Mouse (Mus musculus): ENCODE measurements at regions not wholly inside any gene's neighbourhood (a gene's known extent, or its start where the extent isn't known, plus 50 kb on each side); places are given as distances from the start of the nearest gene placed in this dataset.

- DNase-seq (ENCODE audit: low spot score in 2 of 2): no peak
Measured at GRCm38 (mm10) chr11:43370025-43370424, 56.0 kb downstream of the Pttg1 start.

- no peak for DNase-seq (ENCODE audit: low spot score in 2 of 2)
Measured at GRCm38 (mm10) chr11:43368346-43368745, 57.7 kb downstream of the Pttg1 start.

DNA sequence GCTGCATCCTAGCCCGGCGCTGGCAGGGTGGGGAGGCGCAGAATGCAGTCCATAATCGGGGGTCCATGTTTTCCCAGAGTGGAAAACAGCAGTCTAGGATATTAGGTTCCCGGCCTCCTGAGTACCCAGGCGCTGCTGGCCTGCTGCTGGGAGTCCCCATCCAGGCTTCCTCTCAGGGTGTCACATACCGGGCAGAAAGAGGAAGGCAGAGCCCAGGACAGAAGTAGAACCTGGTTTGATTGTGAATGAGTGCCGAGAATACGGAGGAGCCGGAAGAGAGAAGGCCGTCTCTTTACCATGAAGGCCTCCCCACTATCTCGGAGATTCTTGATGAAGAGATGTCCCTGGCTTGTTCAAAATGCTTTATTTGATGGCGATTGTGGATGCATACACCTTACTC is 64.2 kb downstream of the Pttg1 start:
- DNase-seq (ENCODE audit: low spot score in 2 of 2): no peak

DNA sequence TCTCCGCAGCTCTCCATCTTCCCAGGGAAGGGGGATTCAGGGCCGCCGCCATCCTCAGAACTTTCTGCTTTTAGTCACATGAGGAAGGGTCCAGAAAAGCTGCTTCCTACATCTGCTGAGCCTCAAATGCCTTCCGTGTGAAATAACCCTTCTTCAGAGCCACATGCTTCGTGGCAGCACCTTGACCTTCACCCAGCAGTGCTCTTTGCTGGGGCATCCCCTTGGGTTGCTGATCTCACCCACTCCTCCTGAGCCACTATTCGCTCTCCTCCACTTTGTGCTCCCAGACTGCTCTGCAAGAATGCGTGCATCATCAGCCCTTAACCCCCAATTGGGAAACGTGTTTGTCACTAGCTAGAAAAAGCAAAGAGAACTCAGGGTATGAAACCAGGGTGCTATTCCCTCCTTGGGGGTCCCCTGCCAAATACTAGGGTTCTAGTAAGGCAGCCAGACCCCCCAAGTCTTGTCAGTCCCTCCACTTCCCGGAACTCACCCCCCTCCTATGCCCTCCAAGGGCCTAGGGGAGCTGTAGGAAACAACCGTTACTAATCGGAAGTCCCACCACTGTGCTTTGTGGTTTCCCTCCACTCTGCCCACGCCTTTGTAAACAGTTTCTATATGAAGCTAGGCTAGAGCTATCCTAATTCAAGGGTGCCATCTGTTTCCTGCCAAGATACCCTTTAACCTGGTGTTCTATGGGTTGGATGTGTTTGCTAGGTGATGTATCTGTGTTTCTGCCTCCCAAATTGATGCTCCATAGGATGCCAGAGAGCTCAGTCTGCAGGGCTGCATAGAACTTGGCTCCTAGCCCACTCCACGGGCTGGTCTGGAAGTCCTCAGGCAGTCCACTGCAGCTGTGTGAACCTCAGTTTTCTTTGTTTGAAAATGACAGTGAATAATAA is 67.4 kb downstream of the Pttg1 start:
- DNase-seq (ENCODE audit: low spot score in 2 of 2): no peak

GRCm38 (mm10) chr11:43353602-43354001 is 72.4 kb downstream of the Pttg1 start:
- DNase-seq (ENCODE audit: low spot score in 2 of 2): no peak

- no peak for DNase-seq (ENCODE audit: low spot score in 2 of 2)
Measured at GRCm38 (mm10) chr11:43353030-43353429, 73.0 kb downstream of the Pttg1 start.

GRCm38 (mm10) chr11:43351818-43352217 is 74.2 kb downstream of the Pttg1 start:
- DNase-seq (ENCODE audit: low spot score in 2 of 2): no peak

DNA sequence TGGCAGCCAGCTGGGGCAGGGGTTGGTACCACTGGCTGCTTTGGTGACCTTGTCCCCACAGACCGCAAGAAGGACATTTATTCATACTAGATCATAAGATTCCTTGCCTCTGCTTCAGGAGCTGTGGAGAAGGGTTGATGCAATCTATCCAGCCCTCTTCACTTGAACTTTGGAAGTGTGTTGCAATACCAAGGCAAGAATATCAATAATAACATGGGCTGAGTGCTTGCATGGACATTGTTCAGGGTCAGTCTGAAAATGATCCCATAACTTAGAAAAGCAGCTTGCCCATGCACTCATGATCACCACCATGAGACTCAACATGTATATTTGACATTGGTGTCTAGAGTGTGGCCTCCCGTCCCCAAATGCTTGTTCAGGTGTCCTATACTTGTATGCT is 74.7 kb downstream of the Pttg1 start:
- no peak for DNase-seq (ENCODE audit: low spot score in 2 of 2)

GRCm38 (mm10) chr11:43350242-43350641 is 75.8 kb downstream of the Pttg1 start:
- DNase-seq (ENCODE audit: low spot score in 2 of 2): no peak

GRCm38 (mm10) chr11:43349564-43349963 is 76.5 kb downstream of the Pttg1 start:
- DNase-seq (ENCODE audit: low spot score in 2 of 2): peak in 1 of 2 experiments; percentile 18

DNA sequence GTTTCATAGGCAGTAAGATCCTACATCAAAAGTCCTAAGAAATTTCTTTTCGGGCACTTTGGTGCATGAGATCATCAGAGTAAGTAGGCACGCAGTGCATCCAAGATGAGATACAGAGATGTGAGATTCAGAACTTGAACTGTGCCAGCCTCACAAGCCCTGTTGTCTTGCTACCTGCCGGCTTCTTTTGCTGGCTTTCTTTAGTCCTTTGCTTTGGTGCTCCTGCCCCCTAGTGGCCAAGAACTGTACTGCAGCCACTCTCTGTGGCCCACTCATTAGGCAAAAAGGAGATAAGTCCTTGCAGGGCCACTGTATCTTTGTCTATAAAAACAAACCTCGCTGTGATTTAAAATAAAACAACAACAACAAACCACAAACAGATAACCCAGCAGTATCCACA is 77.5 kb downstream of the Pttg1 start:
- DNase-seq (ENCODE audit: low spot score in 2 of 2): peak; percentile 71 to 94

GRCm38 (mm10) chr11:43346489-43346888 is 79.6 kb downstream of the Pttg1 start:
- no peak for DNase-seq (ENCODE audit: low spot score in 2 of 2)

DNA sequence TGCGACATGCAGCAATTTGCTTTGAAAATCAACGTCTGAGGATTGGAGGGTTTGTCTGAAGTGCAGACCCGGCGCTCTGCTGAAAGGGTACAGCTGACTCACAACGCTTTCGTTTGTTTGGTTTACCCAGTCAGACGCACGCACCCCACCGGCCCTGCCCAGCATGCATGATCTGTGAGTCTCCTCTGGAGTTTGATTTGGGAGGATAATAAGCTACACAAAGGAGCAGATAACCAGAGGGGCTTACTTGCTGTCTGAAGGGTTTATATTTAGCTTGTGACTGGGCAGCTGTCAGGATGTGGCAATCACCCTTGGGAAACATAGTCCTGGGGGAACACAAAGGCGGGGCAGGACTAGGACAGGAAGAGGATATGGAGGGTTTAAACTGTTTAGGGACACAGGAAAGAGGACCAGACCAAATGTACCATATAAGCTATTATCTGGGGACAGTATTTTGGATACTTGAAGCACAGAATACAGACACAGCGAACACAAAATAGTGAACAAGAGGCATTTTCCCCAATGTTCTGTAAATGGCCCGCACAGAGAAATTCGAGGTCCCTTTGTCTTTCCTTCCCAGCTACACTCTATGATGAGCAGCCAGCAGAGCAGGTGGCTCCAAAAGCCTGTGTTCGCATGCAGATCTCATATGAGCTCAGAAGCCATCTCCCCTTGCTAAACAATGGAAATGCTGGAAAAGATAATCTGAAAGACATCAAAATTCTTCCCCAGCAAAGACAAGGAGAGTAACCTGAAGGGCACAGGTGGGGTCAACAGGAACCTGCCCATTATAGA is 81.1 kb downstream of the Pttg1 start:
- DNase-seq (ENCODE audit: low spot score in 2 of 2): no peak

- no peak for DNase-seq (ENCODE audit: low spot score in 2 of 2)
Measured at GRCm38 (mm10) chr11:43343574-43343973, 82.5 kb downstream of the Pttg1 start.

GRCm38 (mm10) chr11:43338377-43338993 is 87.6 kb downstream of the Pttg1 start:
- DNase-seq (ENCODE audit: low spot score in 2 of 2): no peak

DNA sequence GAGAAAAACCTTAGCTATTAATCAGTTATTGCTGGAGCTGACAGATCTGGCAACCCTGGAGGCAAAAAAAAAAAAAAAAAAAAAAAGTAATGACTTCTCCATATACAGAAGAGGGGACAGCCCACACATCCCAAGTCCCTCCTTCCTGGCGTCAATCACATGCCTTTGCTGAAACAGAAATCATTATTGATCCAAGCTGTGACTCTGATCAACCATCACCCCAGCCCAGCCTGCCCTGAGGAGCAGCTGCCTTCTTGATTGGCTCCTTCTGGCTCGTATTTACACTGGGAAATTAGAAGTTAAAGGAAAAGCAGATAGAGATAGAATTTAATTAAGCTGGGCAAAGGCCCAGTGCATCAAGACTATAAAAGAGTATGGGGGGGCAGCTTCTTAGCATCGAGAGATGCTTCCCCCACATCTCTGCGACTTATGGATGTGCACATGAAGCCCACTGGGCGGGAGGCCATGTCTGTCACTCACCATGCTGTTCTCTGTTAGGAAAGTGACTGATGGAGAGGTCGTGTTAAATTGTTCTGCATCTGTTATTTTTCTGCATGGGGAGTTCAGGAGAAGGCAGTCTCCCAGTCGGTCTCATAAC is 90.3 kb downstream of the Pttg1 start:
- DNase-seq (ENCODE audit: low spot score in 2 of 2): no peak

- DNase-seq (ENCODE audit: low spot score in 2 of 2): no peak
Measured at GRCm38 (mm10) chr11:43333547-43333946, 92.5 kb downstream of the Pttg1 start.

DNA sequence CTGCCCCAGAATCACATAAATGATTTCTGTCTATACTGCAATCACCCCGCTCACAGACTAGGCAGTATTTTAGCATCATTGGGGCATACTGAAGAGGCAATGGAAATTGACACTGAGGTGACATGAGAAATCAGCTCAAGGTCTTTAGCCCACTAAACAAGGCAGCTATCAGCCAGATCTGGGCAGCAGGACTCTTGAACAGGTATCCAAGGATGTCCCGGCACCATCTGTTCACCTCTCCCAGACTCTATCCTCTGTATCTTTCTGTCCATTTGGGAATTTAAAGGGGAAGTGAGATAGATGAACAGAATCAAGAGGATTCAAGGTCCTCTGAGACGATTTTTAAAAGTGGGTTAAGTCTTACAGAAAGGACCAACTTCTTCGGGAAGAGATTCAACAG is 112.1 kb downstream of the Pttg1 start:
- no peak for DNase-seq (ENCODE audit: low spot score in 2 of 2)
